Mouse (Mus musculus): ENCODE data around the gene Nfib.

DNA sequence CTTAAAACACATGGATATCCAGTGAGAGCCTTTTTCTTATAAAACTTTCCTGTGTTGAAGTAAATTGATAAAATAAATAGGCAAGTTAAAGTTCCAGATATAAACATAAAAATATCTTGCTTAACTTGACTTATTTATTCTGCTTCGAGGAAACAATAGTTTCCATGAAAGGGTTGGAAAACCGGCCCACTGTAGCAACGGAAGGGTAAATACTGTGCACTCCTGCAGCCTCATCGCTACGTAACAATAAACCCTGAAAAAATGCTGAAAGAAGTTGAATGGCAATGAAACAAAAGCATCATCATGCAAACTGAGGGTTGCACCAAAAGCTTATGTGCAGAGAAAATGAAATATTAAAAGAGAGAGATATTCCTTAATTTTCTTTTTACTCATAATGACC lies 203.5 kb downstream of the Nfib start:
- TF ChIP-seq POLR2A (IDR thresholded peaks at IDR 0.05; ENCODE audit: insufficient read length, low read depth) (no peak), USF1 (IDR thresholded peaks at IDR 0.05; ENCODE audit: low read depth) (no peak), MAX (IDR thresholded peaks at IDR 0.05; ENCODE audit: low read depth) (no peak), MYOG (IDR thresholded peaks at IDR 0.05; ENCODE audit: control insufficient read depth in 1 of 3, insufficient read depth in 1 of 3, insufficient read length in 2 of 3, low read depth in 2 of 3) (no peak)

Data from myocyte (in vitro differentiated cells).